Mouse (Mus musculus) CH12.LX (cell line): ENCODE data around the gene Kcnh2.

Experiments used
- CTCF ChIP-seq, 2 experiments: IDR thresholded peaks in 1 of 2; conservative IDR thresholded peaks in 1 of 2; 2 replicates each; pipeline ENCODE4 v1.5.1; 2011 to 2012; ENCODE audit warnings: low read depth in 2 of 2, low read length in 2 of 2, improper control_type of control experiment in 1 of 2, inconsistent platforms in 1 of 2, mild to moderate bottlenecking in 1 of 2, moderate library complexity in 1 of 2
- HCFC1 ChIP-seq: IDR thresholded peaks from 2 replicates; pipeline ENCODE4 v1.6.1; 2012; ENCODE audit warnings: low read depth, mild to moderate bottlenecking, inconsistent platforms, low read length, improper control_type of control experiment
- MAX ChIP-seq: IDR thresholded peaks from 2 replicates; pipeline ENCODE4 v1.6.1; 2011; ENCODE audit warnings: low read length, improper control_type of control experiment
- POLR2AphosphoS2 ChIP-seq: IDR thresholded peaks from 2 replicates; pipeline ENCODE4 v1.6.1; 2011; ENCODE audit warnings: low read depth, low read length, improper control_type of control experiment
- ZNF384 ChIP-seq: IDR thresholded peaks from 2 replicates; pipeline ENCODE4 v1.6.1; 2012; ENCODE audit warnings: low read depth, low read length, improper control_type of control experiment, inconsistent platforms

GRCm38 (mm10) chr5:24343977-24344436, 7.4 kb downstream of the Kcnh2 start:
- TF ChIP-seq HCFC1, result no peak
- no peak for TF ChIP-seq ZNF384
- TF ChIP-seq CTCF (conservative IDR thresholded peaks at IDR 0.05 in 1 of 2, IDR thresholded peaks at IDR 0.05 in 1 of 2; ENCODE audit: low read depth in 2 of 2, low read length in 2 of 2), result no peak
- TF ChIP-seq MAX, result no peak
- TF ChIP-seq POLR2AphosphoS2, result no peak
